Mouse (Mus musculus) cerebellum, adult 2 months (tissue): ENCODE results near the gene Sync. TPM values are rescaled to one million over a fixed set of nuclear protein-coding genes. Genes with fewer than 3 reads are reported as not detected.

Source experiments
- DNase-seq, 2 experiments: peaks; one replicate each; pipeline ENCODE4 v3.0.0; 2021
- H3K27ac ChIP-seq: fragments of 200-500 bp; 2 replicates; pipeline ENCODE4 v1.5.1; 2012; ENCODE audit warnings: low read length, control low read depth, inconsistent platforms; ENCODE audit not compliant: insufficient read depth
- H3K27me3 ChIP-seq: fragments of 200-500 bp; 2 replicates; pipeline ENCODE4 v1.6.1; 2012; ENCODE audit warnings: inconsistent platforms, mild to moderate bottlenecking, low read length, moderate library complexity; ENCODE audit not compliant: control insufficient read depth, insufficient read depth
- H3K4me1 ChIP-seq: fragments of 200-500 bp; 2 replicates; pipeline ENCODE4 v1.6.1; 2011; ENCODE audit warnings: low read length; ENCODE audit not compliant: control insufficient read depth, insufficient read depth
- H3K4me3 ChIP-seq: fragments of 200-500 bp; replicated peaks from 2 replicates; pipeline ENCODE3; 2011; ENCODE audit warnings: mild to moderate bottlenecking, low read depth, low read length, control low read depth; ENCODE audit not compliant: insufficient read depth
- CTCF ChIP-seq: fragments of 200-500 bp; IDR thresholded peaks from 2 replicates; pipeline ENCODE4 v1.5.1; 2011; ENCODE audit warnings: low read depth, mild to moderate bottlenecking, control low read depth, low read length, moderate library complexity, borderline replicate concordance; ENCODE audit not compliant: insufficient read depth
- POLR2A ChIP-seq: fragments of 200-500 bp; IDR thresholded peaks from 2 replicates; pipeline ENCODE4 v1.6.1; 2011; ENCODE audit warnings: low read length, control low read depth, borderline replicate concordance; ENCODE audit not compliant: insufficient read depth
- whole genome bisulfite sequencing: fragments of 180-500 bp; shearing (Covaris S2); methylation state at CpG from one replicate; pipeline ENCODE4 v1.1.7; 2018; 5-methylcytosine and 5-hydroxymethylcytosine counted together
- polyA plus RNA-seq: library from polyadenylated mRNA; depleted of rRNA; stranded (reverse); fragments of >200 nt; gene quantifications from 2 replicates; pipeline ENCODE4 v1.2.3, GENCODE M21; 2012

Gene Sync
- polyA plus RNA-seq, 1 experiment: 1.4 TPM

DNA sequence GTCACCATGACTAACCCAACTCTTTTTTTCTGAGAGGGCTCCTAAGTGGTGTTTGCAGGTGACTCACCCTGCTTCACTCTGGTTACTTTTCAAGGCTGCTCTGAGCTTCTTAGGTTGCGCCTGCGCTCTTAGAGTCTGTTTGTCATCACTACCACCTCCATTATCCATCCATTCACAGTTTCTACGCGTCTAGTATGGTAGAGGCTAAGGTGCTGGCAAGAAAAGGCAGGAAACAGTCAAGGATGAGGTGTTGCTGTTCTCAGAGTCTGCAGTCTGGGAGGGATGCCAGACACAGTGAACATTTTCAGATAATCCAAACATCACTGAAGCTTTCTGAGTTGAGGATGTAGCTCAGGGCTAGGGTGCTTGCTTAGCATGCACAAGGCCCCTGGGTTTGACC, 10.3 kb downstream of the Sync start:
- no peak overlapping the region for H3K4me3 ChIP-seq
- peaks cover 3% of the 10 kb centered on the region; the same call in 1 of the 2 replicates for H3K4me1 ChIP-seq
- WGBS: 83% methylated on average over 4 of the region's 4 CpGs
- no peak for TF ChIP-seq POLR2A
- no peak for TF ChIP-seq CTCF
- H3K27me3 ChIP-seq: no peaks in the 10 kb centered on the region
- no peak overlapping the region for H3K27ac ChIP-seq
- DNase-seq: no peak

GRCm38 (mm10) chr4:129299121-129299520, 11.7 kb downstream of the Sync start:
- no peak overlapping the region for H3K27ac ChIP-seq
- no peak for TF ChIP-seq POLR2A
- TF ChIP-seq CTCF: no peak
- peaks cover under 1% of the 10 kb centered on the region; the same call in 1 of the 2 replicates for H3K4me1 ChIP-seq
- WGBS: 70% methylated on average over 10 of the region's 10 CpGs
- H3K4me3 ChIP-seq: no peak overlapping the region
- DNase-seq: no peak
- H3K27me3 ChIP-seq: no peaks in the 10 kb centered on the region

DNA sequence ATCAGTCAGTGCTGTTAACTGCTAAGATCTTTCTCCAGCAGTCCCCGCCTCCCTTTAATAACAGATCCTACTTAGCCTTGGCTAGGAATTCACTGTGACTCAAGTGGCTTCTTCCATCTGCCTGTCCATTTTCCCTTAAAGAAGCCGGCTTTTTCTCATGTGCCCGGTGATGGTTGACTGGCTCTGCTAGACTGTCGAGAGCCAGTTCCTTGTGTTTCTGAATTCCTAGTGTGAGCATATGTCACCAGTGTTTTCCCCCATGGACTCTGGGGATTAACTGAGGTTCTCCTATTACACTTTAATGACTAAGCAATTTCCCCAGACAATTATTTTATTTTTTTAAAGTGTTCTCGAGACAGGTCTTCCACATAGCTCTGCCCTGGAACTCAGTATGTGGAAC, 16.0 kb downstream of the Sync start:
- no peak for TF ChIP-seq POLR2A
- TF ChIP-seq CTCF: no peak
- DNase-seq: no peak
- Histone ChIP-seq H3K27ac (no peak overlapping the region), H3K4me3 (no peak overlapping the region), H3K27me3 (no peaks in the 10 kb centered on the region), H3K4me1 (peaks cover 5% of the 10 kb centered on the region; the same call in 1 of the 2 replicates)
- 27% methylated on average over 5 of the region's 5 CpGs for WGBS

GRCm38 (mm10) chr4:129303816-129304215, 16.4 kb downstream of the Sync start:
- Histone ChIP-seq H3K4me1 (peaks cover 5% of the 10 kb centered on the region; the same call in 1 of the 2 replicates), H3K27me3 (no peaks in the 10 kb centered on the region), H3K4me3 (no peak overlapping the region), H3K27ac (no peak overlapping the region)
- DNase-seq: no peak
- TF ChIP-seq CTCF (no peak), POLR2A (no peak)
- WGBS: 72% methylated on average over 9 of the region's 9 CpGs

- Histone ChIP-seq H3K27me3 (no peaks in the 10 kb centered on the region), H3K4me3 (no peak overlapping the region), H3K27ac (no peak overlapping the region), H3K4me1 (peaks cover 5% of the 10 kb centered on the region; the same call in 1 of the 2 replicates)
- WGBS: 17% methylated on average over 1 of the region's 1 CpGs
- no peak for TF ChIP-seq POLR2A
- TF ChIP-seq CTCF: no peak
- no peak for DNase-seq
Observed at GRCm38 (mm10) chr4:129304306-129304705, 16.9 kb downstream of the Sync start.

DNA sequence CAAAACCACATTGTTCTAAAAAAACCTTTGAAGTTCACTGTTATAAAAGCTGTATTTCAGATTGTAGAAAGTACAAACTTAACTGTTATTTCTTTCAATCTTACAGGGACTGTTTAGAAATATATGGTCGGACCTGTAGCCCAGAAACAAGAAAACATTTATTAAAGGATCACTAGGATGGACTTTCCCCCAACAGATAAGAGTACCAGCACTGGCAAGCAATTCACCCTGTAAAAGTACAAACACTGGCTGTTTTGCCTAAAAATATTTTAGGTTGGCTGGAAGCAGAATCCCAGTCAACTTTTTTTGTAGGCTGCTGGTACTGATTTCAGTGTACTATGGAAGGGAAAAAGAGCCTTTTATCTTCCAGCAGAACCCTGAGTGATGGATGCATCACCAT, 20.5 kb downstream of the Sync start:
- 94% methylated on average over 1 of the region's 1 CpGs for WGBS
- TF ChIP-seq CTCF (no peak), POLR2A (no peak)

DNA sequence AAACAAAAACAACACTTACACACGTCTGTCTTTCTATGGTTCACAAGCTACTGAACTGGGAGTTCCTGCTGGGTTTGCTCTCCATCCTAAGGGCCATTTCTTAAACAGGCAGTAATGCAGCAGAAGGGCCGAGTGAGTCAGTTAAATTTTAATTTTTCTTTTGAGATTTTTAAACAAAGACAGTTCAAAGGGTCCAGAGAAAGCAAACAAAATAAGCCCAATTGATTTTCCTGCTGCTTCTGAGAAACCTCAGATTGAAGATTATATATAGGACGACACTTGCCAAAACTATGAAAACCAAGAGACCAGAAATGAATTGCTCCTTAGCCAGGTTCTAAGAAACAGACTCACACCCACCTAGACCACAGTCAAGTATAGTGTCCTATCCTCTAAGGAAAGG, 26.5 kb downstream of the Sync start:
- 69% methylated on average over 3 of the region's 3 CpGs for WGBS
- Histone ChIP-seq H3K4me1 (no peaks in the 10 kb centered on the region), H3K4me3 (no peak overlapping the region), H3K27ac (no peak overlapping the region), H3K27me3 (no peaks in the 10 kb centered on the region)
- DNase-seq: no peak
- TF ChIP-seq POLR2A: no peak
- TF ChIP-seq CTCF: no peak

More for the DNA sequence above, 20.5 kb downstream of the Sync start:
- H3K27ac ChIP-seq: no peak overlapping the region
- no peaks in the 10 kb centered on the region for H3K27me3 ChIP-seq
- no peak overlapping the region for H3K4me3 ChIP-seq
- peaks cover 5% of the 10 kb centered on the region; the same call in 1 of the 2 replicates for H3K4me1 ChIP-seq
- DNase-seq: no peak

DNA sequence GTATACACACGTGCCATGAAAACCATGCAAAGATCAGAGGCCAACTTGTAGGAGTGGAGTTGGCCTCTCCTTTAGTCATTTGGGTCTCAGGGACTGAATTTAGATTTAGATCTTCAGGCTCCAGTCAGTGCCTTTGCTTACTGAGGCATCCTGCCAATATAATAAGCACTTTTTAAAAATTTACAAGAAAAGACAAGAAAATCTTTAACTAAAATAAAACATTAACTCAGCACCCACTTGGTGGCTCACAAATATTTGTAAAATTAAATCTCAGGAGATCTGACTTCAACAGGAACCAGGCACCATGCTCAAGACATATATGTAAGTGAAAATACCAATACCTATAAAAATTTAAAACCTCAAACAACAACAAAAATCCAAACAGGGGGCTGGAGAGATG, 33.5 kb downstream of the Sync start:
- Histone ChIP-seq H3K27ac (no peak overlapping the region), H3K4me3 (no peak overlapping the region), H3K4me1 (no peaks in the 10 kb centered on the region), H3K27me3 (no peaks in the 10 kb centered on the region)
- 88% methylated on average over 1 of the region's 1 CpGs for WGBS
- TF ChIP-seq CTCF (no peak), POLR2A (no peak)
- DNase-seq: no peak
